Mouse (Mus musculus) testis, postnatal 14 days (tissue): ENCODE results near the gene Icosl.
"Not testable (repeated sequence)": the region's sequence is repeated elsewhere in the genome, so short reads cannot be mapped to it uniquely, and the experiment has no call there.

Source experiments
- DNase-seq: peaks from one replicate; pipeline ENCODE4 v3.0.0; 2021; ENCODE audit warnings: low spot score

Icosl gene

DNA sequence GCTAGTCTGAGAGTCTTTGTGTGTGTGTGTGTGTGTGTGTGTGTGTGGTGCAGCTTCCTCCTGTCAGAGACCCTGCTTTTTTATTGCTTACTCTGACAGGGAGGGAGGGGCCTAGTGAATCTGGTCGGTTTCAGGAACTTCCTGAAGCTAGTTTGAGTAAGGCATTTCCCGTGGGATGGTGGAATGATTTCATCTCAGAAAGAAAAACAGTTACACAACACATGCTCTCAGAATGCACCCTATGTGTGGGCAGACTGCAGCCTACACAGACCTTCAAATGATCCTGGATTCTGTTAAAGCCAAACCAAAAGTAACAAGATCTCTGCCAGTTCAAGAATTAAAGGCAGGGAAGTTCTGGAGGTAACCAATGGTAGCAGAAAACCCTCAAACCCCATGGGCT, 46.1 kb downstream of the Icosl start:
- DNase-seq: no peak

DNA sequence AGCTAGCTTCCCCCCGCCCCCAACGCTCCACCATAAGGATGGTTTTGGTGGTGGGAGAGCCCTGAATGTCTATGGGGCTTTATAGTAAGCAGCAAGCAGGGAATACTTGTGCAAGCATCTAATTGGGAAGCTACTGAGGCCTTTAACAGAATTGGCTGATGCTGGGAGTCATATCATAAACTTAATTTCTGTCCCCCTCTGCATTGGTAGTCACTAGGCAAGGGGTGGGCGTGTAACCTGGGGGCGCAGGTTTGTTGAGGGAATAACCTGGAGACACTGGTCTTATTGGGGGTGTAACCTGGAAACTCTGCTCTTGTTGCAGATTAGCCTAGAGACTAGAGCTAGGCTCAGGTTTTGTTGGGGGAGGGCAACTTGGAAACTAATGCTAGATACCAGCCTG, 50.3 kb downstream of the Icosl start:
- no peak for DNase-seq

DNA sequence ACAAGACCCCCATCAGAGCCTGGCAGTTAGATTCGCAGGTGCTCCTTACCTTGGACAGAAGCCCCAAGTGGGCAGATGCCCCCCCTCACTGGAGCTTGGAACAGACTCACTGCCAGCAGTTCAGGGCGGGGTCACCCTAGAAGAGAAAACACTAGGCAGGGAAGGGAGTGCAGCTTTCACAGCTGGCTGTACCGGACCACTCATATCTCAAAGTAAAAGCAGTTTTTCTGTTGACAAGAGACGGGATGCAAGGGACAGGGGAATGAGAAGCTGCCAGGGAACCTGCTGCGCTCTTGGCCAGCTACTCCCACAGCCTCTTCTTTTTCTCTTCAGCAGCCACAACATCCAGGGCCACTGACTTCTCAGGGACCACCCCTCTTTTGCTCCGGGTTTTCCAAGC, 55.0 kb downstream of the Icosl start:
- not testable (repeated sequence) for DNase-seq

DNA sequence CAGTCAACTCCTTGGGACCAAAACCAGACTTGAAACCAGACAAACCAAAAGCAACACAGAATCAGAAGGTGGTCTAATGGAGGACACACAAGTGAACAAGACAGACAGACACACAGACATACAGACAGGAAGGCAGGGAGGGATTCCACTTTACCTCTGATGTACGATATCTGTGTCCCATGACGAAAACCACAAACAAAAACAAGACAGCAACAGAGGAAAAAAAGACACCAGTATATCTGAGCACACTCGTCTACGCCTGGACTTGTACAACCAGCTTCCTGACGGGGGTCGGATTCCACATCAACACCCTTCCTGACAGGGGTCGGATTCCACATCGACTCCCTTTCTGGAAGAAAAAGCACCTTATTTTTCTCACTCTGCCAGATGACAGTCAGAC, 56.0 kb downstream of the Icosl start:
- not testable (repeated sequence) for DNase-seq

DNA sequence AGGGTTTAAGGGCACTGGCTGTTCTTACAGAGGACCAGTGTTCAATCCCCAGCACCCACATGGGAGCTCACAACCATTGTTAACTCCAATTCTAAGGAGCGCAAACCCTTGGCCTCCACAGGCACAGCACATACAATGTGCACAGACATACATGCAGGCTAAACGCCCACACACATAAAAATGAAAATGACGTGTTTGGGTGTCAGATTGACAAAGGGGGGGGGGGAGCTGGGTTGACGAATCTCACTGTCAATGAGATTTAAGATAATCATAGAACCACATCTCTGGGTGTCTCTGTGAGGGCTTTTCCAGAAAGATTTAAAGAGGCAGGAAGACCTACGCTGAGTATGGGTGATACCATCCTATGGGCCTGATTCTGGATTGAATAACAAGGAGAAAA, 57.2 kb downstream of the Icosl start:
- DNase-seq: no peak

DNA sequence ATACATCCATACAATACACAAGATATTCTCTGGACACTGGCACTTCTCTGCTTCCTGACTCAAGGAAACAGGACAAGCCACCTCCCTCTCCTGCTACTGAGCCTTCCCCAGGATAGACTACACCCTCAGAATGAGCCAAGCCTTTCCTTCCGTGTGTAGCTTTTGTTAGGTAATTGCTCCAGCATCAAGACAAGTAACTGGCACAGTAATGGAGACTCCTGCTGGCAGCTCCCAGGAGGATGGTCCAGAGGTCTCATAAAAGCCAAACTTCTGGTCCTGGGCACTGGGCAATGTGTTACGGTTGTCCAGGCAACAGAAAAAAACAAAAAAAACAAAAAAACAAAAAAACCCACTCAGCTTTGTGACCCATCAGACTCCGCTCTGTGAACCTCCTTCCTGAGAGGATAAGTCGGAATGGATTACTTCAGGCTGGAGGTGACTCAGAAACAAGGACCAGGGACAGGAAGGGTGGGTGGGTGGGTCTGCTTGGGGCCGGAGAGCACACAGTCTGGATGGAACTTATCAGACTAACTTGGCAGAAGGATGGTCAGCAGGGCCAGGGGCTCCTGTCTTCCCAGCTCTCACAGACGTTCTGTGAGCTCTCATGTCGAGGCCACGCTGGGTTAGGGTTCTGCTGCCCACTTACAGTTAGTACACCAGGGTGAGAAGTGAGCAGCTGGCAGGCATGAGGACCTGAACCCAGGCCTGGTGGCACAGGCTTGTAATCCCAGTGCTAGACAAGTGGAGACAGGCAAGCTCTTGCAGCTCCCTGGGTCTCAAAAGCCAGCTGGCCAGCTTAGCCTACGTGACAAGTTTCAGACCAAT, 58.2 kb downstream of the Icosl start:
- DNase-seq: no peak

DNA sequence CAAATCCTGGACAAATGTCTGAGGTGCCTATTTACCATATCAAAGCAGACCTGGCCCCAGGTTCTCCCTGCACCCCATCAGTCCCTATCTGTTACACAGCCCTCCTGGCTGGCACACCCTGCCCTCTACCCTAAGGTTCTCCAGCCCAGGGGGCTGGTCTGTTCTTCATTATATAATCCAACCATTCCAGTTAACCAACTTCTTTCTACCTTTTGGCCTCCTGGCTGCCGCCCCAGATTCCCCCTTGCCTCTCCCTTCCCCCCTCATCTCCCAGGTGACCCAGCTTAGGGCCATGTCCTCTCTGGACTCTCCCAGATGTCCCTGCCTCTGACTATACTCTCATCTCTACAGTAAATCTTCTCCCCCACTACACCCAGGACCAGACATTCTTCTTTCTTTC, 58.8 kb downstream of the Icosl start:
- DNase-seq: no peak

DNA sequence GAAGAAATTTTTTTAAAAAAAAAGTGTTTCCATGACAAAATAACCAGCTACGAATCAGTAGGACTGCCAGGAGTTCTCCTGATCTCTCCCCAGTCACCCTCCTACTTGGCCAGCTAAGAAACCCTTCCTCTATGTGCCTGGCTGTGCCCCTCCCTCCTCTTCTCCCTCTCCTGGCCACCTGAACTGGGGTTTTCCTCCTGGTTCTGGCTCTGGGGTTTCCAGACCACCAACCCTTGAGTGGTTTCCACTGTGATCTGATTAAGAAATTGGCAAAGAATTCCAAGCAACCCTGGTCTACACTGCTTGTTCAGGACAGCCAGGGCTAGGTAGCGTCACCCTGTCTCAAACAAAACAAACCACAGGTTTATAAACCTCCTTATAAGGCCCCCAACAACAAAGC, 59.5 kb downstream of the Icosl start:
- no peak for DNase-seq

DNA sequence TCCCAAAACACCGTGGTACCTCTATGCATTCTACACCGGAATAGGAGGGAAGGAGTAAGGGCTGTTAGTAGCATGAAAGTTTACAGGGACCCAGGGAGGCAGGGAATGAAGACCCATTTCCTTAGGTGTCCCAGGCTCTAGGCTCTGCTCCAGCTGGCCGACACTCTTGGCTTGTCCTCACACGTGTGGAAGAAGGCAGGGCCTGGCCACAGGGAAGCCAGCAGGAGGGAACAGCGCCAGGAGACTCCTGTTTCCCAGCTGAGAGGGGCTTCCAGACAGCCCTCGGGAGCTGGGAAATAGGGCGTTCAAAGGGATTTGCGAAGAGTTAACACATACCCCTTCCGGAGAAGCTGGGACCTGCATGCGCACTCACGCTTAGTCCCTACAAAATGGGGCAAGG, 60.3 kb downstream of the Icosl start:
- DNase-seq: peak; percentile 50

DNA sequence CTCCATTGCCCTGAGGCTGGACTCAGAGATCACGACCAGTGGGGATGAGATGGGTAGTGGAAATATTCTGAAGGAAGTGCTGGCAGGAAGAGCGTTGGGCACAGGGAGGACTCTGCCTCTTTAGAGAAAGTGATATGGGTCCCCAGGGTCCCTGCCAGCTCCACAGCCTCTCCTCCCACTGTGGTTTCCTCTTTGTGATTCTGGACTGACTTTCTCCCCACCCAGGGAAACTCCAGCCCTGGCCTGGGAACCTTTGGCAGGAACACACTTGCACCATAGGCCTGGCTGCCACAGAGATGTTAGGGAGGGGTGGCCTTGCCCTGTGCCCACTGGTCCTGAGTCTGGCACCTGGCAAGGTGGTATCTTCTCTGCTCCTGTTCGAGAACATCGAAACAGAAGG, 60.9 kb downstream of the Icosl start:
- DNase-seq: no peak
